Mouse (Mus musculus) CD4-positive, CD25-positive, alpha-beta regulatory T cell, adult 4 months (primary cell): ENCODE data around the gene Tcf12. TPM values are rescaled to one million over a fixed set of nuclear protein-coding genes. Genes with fewer than 3 reads are reported as not detected.

Experiments used
- ATAC-seq: one replicate; pipeline ENCODE4 v1.8.0; 2017
- polyA plus RNA-seq, 2 experiments: library from polyadenylated mRNA; unstranded; fragments of 100-300 nt; shearing (Covaris generic); gene quantifications; one replicate each; pipeline ENCODE4 v1.2.1; 2017

Gene Tcf12
- polyA plus RNA-seq, 2 experiments from 2014 or later = 33.8 to 39.6 TPM

DNA sequence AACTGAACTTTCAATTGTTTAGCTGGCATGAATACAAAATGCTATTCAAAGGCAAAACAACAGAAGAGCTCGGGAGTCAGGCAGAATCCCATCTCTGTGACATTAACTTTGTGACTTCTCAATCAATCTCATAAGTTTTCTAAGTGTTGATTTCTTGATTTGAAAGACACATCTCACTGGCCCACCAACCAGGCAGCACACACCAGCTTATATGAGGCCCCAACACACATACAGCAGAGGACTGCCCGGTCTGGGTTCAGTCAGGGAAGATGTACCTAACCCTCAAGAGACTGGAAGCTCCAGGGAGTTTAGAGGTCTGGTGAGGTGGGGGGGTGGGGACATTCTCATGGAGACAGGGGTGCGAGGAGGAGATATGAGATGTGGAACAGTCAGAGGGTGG lies 132.8 kb downstream of the Tcf12 start:
- no peak for ATAC-seq

DNA sequence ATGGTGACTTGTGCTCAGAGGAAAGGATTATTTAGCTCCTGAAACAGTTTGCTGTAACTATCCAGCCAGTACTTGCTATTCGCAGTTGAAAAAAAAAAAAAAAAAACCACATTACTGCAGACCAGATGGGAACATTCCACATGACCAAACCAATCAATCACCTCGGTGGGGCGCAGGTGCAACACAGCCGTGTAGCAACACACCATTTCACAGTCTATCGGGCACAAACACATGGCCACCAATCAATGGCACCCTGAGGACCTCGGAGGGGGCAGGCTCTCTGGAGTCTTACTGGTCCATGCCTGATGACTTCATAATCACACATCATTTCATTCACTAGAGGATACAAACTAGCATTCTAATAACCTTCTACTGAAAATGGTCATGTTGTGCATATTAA lies 135.6 kb downstream of the Tcf12 start:
- ATAC-seq = no peak

DNA sequence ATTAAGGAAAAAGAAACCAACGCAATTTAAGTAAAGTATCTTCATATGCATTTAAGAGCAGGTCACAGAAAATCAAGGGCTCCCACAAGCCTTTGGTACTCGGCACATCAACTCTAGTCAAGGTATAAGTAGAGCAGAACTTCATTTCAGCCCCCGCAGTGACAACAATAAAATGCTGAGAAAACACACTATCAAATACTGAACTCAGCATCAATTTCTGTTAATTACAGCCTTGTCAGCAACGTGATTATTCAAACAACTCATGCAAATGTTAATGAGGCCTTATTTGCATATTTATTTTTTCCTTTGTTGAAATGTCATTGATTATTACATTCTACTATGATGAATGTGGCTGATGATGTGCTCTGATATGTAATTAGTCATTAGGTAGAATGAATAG lies 136.5 kb downstream of the Tcf12 start:
- ATAC-seq = no peak

DNA sequence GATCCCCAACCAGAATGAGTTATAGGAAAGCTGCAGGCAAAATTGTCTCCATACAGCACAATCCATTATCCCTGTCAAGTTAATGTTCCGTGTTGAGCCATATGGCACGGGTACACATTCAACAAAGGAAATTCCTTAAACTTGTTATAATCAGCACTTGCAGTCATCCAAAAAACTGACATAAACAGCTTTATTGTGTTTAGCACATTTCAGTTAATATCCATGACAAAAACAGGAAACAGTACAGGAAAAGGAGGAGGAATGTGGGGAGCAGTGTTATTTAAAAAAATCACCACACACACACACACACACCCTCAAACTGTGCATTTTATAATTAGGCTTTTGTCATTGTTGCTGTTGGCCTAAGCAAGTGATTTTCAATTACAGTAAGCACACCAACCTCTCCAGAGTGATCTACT lies 137.1 kb downstream of the Tcf12 start:
- ATAC-seq = no peak

DNA sequence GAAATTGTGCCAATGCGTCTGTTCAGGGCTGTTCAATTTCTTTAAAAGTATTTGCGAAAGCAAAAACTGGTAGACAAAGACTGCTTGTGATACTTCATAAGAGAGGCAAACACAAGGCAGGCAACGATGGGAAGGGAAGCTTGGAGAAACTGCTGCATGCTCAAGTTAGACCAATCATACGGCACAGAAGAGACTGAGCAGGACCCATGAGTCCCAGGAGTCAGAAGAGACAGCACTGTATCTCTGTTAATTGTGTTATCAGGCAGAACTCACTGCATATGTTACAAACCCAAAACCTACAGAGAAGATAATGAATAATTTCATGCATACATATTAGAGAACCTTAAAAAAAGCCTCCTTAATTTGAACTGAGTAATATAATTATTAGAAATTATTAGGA lies 147.6 kb downstream of the Tcf12 start:
- no peak for ATAC-seq

DNA sequence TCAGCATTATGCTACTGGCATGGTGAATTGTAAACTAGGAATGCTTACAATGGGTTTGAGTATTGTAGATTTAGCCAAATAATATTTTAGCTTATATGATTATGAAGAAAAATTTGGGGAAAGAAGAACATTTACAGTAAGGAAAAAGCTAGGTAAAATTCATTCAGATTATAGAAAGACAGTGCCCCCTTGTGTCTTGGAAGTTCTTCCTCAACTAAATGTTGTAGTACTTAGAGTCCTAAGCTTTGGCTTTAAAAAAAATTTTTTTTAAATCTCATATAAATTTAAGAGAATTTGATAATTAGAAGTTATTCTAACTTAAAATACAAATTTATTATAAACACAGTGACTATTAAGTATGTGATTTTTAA lies 151.7 kb downstream of the Tcf12 start:
- no peak for ATAC-seq

DNA sequence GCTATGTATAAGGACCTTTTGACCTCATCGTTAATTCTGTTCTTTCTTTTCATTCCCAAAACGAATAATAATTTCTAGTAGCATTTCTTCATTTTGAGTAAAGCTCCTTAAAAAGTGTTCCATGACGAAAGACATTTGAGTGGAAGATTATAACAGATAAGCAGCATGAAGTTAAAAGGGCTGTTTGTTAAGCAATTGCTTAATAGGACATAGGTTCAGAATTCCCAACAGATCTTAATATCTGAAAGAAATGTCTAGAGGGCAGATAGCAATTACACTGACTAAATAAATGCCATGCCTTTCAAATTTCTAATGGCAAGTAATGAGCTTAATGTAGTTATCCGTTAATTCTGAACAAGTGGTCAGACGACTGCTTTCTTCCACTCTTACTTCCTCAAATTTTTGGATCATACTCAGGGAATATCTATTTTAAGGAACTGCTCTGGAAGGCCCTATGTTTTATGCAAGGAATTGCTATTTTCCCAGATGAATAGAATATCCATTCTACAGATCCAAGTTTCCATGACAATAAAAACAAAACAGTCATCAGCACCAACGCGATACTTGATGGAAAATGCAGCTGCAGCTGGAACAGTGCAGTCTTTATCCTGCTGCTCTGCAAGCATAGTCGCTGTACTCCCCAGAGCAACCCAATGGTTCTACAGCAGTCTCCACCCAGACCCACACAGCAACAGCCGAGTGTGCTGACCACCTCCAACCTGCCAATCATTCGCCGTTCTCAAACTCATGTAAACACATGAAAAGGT lies 152.2 kb downstream of the Tcf12 start:
- no peak for ATAC-seq

DNA sequence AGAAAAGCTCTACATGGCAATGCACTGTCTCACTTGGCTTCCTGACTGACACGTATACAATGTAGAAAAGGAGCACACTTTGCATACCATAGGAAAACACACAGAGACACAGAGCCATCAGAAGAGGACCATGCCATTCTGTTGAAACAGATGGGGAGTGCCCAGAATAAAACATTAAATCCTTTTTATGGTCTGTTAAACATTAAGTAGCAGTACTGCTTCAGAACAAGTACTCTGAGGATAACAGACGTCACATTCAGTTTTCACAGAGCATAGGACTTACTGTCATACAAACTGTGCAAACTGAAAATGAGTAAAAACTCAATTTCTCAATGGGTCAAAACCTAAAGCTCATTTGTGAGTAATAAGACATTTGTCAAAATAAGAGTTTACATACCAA lies 158.5 kb downstream of the Tcf12 start:
- no peak for ATAC-seq

DNA sequence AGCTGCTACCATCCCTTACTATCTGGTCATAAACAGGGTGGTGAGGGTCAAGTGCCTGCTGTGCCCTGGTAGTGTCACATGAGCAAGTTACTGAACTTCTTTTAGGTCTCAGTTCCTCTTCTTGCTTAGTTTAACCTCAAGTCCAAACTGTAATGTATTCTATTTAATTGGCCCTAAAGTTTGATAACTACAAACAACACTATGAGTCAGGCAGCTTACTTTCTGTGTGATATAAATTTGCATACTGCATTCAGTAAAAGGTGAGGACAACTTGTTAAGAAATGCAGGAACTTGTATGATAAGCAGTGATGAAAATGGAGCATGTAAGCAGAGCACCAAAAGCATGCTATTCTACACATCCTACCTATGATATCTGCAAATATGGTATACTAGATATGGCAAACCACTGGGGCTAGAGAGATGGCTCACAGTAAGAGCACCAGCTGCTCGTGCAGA lies 159.0 kb downstream of the Tcf12 start:
- no peak for ATAC-seq

DNA sequence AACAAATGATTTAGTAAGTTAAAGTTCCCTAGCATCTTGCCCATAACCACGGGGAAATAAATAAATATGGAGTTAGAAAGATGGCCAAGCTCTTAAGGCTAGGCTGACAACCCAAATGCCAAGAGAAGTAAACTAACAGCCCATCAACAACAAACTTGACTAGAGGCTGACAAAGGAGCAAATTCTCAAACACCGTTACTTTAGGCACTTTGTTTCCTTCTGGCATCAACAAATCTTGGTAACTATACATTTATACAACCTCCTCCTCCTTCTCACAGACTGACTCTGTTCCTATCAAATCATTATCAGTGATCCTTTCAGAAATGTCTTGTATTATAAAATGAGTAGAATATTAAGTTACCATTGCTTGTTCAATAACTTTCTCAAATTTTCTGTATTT lies 159.7 kb downstream of the Tcf12 start:
- no peak for ATAC-seq

DNA sequence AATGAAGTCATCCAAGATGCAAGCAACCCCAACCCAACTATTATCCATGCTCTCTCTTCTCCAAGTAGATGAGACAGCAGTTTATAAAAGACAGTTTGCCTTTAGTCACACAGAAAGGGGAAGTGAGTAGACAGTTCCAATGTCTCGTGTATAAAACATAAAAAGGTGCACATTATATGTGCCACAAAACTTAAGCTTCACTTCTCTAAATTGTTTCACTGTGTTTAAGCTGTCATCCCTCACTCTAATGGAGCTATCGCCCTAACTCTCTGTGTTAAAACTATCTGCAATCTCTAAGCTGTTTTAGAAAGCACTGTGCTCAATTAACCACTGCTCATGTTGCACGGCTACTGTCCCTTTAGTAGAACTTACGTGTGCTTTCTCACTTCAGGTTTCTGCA lies 160.3 kb downstream of the Tcf12 start:
- no peak for ATAC-seq

DNA sequence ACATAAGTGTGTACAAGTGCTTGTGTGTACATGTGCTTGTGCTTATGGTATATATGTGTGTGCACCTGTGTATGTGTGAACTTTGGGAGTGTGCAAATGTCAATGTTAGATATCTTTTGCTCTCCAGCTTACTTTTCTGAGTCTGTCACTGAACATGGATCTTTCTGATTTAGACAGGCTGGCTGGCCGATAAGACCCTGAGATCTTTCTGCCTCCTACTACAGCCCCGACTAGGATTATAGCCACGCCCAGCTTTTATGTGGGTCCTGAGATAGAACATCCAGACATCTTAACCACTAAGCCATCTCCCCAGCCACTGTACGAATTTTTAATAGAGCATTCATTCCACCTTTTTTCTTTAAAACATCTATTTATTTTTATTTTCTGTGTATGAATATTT lies 166.9 kb downstream of the Tcf12 start:
- ATAC-seq = no peak

DNA sequence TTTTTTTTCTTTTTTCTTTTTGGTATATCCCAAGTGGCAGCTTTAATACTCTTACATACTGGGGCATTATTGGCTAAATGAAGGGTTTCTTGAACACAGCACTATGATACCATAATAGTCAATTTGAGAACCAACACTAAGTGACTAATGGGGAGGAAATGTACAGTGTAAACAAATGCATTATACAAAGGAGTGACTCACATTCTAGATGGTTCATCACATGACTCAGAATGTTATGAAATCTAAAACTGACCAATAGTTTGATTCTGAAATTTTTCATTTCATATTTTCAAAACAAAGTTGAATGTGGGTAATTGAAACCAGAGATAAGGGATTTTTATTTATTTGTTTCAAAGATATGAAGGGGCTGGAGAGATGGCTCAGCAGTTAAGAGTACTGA lies 169.2 kb downstream of the Tcf12 start:
- ATAC-seq = no peak

DNA sequence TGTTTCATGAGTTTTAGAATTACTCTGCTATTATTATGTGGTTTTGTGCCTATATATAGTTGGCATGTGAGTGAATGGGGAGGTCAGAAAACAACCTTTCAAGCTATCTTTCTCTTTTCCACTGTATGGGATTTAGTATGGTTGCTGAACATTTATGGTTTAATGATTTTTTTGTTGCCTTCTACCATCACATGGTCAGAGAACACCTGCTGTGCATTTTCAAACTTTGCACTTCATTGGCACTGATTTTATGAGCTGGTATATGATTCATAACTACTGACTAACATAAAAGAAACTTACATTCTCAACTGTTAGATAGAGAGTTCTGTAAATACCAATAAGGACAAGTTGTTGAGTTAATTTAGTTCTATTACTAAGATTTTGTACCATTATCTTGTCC lies 171.7 kb downstream of the Tcf12 start:
- ATAC-seq = no peak

DNA sequence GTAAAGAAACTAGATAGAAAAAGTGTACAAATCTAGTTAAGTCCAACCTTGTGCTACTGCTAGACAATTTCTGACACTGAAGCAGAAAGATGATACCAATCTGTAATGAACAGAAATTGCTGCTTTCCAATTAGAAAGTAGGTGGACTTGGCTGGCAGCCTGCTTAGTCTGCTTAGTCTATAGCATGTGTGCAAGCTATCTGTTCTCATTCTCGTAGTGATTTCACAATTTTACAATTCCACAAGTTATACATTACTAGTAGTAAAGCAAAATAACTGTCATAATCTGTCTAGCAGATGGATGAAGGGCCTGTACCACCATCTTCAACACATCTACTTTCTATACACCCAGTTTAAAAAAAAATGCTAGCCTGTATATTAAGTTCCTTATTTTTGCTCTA lies 175.5 kb downstream of the Tcf12 start:
- ATAC-seq = no peak

DNA sequence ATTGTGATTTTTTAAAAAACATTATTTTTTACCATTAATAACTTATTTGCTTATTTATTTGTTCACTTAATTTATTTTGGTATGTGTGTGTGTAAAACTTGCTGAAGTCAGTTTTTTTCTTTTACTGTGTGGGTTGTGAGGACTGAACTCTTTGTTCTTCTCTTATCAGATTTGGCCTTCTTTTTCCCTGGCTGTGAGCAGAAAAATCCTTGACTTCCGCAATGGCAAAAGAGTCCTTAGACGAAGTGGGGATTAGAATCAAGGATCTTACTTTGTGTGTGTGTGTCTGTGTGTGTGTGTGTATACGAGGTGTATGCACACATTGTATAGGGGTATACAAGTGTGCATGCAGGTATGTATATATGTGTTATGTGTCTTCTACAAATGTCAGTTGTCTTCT lies 176.8 kb downstream of the Tcf12 start:
- no peak for ATAC-seq

DNA sequence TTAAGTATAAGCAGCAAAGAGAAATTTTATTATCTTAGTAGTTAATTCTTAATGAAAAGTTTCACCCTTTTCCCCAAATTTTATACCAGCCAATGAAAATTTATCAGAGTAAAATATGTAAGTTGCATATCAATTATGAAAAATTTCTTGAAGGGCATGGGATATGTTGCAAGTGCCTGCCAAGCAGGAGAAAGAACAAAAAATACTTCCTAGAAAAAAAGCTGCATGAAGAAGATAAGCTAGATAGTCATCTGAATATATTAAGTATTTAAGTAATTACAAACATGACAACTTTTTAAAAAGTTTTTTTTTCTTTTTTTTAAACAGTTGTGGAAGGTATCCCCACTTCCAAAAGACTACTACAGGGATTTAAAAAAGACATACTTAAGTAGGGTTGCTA lies 179.7 kb downstream of the Tcf12 start:
- no peak for ATAC-seq

DNA sequence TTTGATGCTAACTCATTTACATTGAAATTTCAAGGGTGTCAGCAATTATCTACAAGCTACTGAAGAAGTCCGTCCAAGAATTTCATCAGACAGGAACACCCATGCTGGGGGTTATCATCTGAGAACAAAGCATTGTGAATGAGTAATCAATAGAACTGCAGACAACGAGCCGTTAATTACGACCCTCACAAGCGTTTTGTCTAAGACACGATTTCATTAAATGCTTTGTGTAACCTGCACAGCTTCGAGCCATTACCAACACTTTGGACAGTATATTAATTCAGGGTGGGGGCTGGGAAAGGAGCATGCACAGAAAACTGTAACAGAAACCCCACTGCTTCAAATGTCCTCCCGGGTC lies 180.3 kb downstream of the Tcf12 start:
- ATAC-seq = no peak

DNA sequence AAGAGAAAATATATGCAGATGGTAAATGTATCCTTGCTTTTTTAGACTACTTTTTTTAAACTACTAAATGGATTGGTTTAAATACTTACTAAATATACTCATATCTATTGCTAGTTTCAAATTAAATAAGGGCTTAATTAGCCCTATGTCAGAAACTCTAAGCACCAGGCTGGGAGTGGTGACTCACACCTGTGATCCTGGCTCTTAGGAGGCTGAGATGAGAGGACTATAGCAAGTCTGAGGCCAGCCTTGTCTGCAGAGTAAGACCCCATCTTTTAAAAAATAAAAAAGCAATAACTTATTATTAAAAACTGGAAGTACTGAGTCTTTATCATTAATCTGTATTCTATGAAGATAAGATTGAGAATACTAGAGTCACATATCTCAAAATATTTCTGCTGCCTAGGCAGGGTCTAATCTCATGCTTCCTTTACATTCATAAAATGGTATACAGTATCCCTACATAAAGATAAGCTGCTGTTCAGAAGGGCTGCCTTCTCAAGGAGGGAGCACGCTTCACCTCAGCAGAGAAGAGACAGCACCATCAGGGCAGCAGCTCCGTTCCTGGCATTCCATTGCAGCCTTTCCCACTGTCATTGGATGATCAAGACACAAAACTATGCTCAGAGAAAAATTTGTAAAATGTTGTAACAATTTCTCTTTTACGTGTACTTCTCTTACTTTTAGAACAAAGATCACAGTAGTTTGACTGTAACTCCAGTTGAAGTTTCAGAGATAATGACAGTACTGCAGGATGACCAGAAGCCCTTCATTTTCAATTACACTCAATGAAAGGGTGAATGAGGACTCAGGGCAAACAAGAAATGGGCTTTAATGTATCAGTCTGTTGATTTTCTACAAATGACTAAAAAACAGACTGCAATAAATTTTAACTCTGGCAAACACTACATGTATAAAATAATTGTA lies 181.0 kb downstream of the Tcf12 start:
- no peak for ATAC-seq

DNA sequence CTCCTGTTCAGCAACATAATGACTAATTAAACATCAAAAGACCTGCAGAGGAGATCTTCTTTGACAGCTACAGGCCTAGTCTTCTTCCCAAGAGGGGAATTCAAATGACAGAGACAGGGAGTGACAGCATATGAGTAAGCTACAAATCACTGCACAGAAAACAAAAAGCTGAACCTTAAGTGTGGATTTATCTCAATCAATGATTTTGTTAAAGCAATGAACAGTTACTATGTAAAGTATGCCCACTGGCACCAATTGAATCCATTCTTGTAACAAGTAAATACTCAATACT lies 195.1 kb downstream of the Tcf12 start:
- ATAC-seq = no peak

DNA sequence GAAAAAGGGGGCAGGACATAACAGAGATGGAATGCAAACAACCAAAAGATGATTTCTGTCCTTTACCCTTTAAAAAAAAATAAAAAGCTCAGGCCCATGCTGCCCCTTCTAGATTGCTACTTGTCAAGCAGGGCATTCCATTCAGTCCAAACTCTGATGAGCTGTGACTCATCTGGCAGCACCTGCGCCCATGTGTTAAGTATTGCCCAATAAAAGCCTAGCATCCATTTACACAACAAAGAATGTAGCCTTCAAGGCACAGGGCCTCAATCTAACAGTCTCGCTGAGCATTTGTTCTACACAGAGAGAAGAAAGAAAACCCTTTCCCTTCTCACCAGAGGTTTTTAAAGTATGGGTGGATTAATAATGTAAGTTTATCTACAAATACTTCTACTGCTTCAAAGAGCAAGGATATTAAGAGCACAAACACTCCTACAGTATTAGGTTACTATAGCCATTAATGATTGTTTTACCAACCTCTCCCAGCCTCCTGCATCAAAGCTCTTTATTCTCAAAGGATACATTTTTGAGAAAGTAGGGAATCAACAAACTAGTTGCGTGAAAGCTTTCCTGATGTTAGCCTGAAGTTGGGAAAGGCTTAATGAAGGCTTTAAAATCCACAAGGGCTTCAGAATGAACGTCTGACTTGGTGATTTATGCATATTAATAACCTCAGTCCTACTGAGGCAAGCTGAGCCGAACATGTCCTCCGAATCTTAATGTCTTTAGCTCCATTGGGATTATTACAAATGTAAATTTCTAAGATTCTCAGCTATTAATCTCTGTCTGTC lies 195.6 kb downstream of the Tcf12 start:
- ATAC-seq = no peak

DNA sequence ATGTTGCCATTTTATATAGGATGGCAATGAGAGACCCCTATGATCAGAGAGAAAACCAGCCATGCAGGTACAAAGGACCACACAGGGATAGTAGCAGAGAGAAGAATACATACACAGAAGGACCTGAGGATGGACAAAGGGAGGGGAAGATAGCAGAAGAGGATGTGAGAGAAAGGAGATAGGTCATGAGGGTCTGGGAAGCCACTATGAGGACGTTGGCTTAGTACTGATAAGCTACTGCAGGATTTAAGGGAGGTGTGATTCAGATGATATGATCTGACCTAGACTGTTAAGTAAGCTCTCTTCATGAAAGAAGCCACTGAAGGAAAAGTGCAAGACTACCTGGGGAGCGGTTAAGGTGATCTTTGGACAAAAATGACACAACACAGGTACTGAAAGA lies 205.1 kb downstream of the Tcf12 start:
- ATAC-seq = no peak

DNA sequence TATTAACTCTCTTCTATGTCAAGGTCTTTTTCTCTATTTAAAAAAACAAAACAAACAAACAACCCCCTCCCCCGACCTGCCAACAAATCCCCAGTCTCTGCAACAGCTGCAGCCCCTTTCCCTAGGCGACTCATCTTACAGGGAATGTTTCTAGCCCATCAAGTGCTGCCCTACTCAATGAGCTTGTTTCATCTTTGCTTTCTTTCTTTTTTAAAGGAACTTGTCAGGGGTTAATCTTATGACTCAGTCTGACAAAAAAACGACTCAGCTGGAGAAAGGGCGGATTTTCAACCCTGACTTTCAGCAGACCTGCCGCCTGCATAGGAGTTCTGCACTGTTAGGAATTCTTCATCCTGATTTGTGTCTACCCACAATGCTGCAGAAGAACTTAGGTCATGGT lies 212.8 kb downstream of the Tcf12 start:
- ATAC-seq = no peak

DNA sequence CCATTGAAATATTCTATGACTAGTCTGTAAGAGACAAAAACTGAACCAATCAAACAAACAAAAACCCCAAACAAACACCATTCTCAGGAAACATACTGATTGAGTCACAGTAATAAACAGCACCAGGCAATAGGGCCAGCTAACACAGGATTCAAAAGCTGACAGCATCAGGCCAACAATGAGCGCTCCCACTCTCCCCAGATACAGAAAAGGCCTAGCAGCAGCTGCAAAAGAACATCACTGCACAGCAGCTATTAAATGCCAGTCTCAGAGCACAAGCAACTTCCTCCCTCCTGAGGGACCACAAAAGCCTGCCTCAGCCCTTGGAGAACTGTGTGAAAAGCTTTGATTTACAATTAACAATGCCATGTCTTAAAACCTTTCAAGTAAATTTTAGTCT lies 214.3 kb downstream of the Tcf12 start:
- ATAC-seq = no peak
